Mouse (Mus musculus) heart, embryonic 13.5 days (tissue): ENCODE measurements around the gene Gigyf1. TPM values are rescaled to one million over a fixed set of nuclear protein-coding genes. Genes with fewer than 3 reads are reported as not detected.

ENCODE experiments used
- ATAC-seq: fragments of 200-750 bp; cut with Nextera tagmentation; 2 replicates; pipeline ENCODE4 v1.8.0; 2017; ENCODE audit warnings: moderate TSS enrichment; ENCODE audit not compliant: insufficient number of reproducible peaks, low FRiP score, low TSS enrichment; ENCODE audit errors: extremely low read depth
- H3K27ac ChIP-seq: fragments of 300-500 bp; sonication (generic); replicated peaks from 2 replicates; pipeline ENCODE4 v1.5.1; 2015; ENCODE audit warnings: moderate library complexity, mild to moderate bottlenecking, inconsistent platforms
- H3K27me3 ChIP-seq: fragments of 300-500 bp; sonication (generic); replicated peaks from 2 replicates; pipeline ENCODE4 v1.6.1; 2015; ENCODE audit warnings: mild to moderate bottlenecking, inconsistent platforms
- H3K36me3 ChIP-seq: fragments of 300-500 bp; sonication (generic); 2 replicates; pipeline ENCODE4 v1.6.1; 2015; ENCODE audit warnings: mild to moderate bottlenecking, inconsistent platforms
- H3K4me1 ChIP-seq: fragments of 300-500 bp; sonication (generic); 2 replicates; pipeline ENCODE4 v1.6.1; 2015; ENCODE audit warnings: inconsistent platforms
- H3K4me2 ChIP-seq: fragments of 300-500 bp; sonication (generic); 2 replicates; pipeline ENCODE4 v1.6.1; 2015; ENCODE audit warnings: inconsistent platforms, mild to moderate bottlenecking, moderate library complexity
- H3K4me3 ChIP-seq: fragments of 300-500 bp; sonication (generic); 2 replicates; pipeline ENCODE4 v1.5.1; 2015; ENCODE audit warnings: moderate library complexity, mild to moderate bottlenecking, inconsistent platforms
- H3K9ac ChIP-seq: fragments of 300-500 bp; sonication (generic); 2 replicates; pipeline ENCODE4 v1.6.1; 2015; ENCODE audit warnings: inconsistent platforms, mild to moderate bottlenecking, moderate library complexity
- H3K9me3 ChIP-seq: fragments of 300-500 bp; sonication (generic); 2 replicates; pipeline ENCODE4 v1.6.1; 2016; ENCODE audit warnings: inconsistent platforms
- WGBS: fragments of 180-500 bp; shearing (Covaris S2); methylation state at CpG from one replicate; pipeline ENCODE4 v1.1.7; 2015; ENCODE audit warnings: mixed read lengths; 5-methylcytosine and 5-hydroxymethylcytosine counted together
- polyA plus RNA-seq: library from polyadenylated mRNA; unstranded; fragments of >200 nt; fragmentation: Nextera tagmentation; extraction: Ambion mirVana; gene quantifications from 2 replicates; pipeline ENCODE4 v1.2.1, GENCODE M21; 2015

Gigyf1 gene
- polyA plus RNA-seq, 1 experiment from 2014 or later = 8.8 TPM

DNA sequence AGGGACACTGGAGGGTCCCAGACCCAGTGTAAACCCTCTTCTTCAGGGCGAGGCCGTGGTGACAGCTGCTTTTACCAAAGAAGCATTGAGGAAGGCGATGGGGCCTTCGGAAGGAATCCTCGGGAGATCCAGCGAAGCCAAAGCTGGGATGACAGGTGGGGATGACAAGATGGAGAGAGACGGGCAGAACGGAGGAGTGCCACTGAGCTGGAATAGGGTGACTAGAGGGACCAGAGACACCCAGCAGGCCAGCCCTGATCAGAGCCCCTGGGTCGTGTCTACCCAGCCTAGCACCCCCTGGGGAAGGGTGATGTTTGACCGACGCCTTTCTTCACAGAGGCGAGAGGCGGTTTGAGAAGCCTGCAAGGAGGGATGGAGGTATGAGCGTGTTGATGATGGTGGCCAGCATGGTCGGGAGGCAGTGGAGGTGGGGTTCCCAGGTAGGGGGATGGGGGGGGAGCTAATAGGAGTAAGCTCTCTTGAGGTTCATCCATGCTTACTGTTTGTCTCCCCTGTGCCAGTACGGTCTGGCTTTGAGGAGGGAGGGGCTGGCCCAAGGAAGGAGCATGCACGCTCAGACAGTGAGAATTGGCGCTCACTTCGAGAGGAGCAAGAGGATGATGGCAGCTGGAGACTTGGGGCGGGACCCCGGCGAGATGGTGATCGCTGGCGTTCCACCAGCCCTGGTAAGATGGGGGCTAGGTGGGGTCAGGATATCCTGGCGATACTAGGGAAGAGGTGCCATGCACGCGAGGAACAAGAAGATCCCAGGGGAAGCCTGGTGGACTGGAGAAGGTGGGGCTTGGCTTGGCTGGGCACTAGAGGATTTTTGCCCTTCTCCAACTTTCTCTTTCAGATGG lies 1.6 kb downstream of the Gigyf1 start:
- ATAC-seq = no peak
- H3K27ac ChIP-seq = no peak overlapping the region
- H3K36me3 ChIP-seq = peaks cover 76% of the 10 kb centered on the region
- H3K9me3 ChIP-seq = no peaks in the 10 kb centered on the region
- no peaks in the 10 kb centered on the region for H3K27me3 ChIP-seq
- H3K4me1 ChIP-seq = peaks cover 3% of the 10 kb centered on the region
- WGBS = 90% methylated on average over 27 of the region's 27 CpGs
- H3K4me2 ChIP-seq = no peak overlapping the region
- no peak overlapping the region for H3K4me3 ChIP-seq
- no peak overlapping the region for H3K9ac ChIP-seq

DNA sequence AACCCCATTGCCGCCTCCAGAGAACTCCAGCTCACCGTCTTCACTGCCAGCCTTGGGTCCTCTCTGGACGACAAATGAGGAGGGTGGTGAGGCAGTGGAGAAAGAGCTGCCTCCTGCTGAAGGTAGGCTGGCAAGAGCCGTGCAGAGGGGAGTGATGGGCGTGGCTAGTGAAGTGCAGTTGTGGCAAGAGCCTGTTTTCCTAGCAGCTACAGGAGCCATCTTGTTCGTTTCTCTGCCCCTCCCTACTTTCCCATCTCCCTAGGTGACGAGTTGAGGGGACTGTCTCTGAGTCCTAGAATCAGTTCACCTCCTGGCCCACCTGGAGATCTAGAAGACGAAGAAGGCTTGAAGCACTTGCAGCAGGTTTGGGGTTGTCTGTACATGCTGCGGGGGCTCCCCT lies 3.5 kb downstream of the Gigyf1 start:
- no peak for ATAC-seq
- peaks cover 95% of the 10 kb centered on the region for H3K36me3 ChIP-seq
- H3K4me3 ChIP-seq = no peak overlapping the region
- no peaks in the 10 kb centered on the region for H3K9me3 ChIP-seq
- no peaks in the 10 kb centered on the region for H3K27me3 ChIP-seq
- no peak overlapping the region for H3K9ac ChIP-seq
- no peak overlapping the region for H3K27ac ChIP-seq
- peaks cover 8% of the 10 kb centered on the region for H3K4me1 ChIP-seq
- WGBS = 80% methylated on average over 9 of the region's 9 CpGs
- no peak overlapping the region for H3K4me2 ChIP-seq

DNA sequence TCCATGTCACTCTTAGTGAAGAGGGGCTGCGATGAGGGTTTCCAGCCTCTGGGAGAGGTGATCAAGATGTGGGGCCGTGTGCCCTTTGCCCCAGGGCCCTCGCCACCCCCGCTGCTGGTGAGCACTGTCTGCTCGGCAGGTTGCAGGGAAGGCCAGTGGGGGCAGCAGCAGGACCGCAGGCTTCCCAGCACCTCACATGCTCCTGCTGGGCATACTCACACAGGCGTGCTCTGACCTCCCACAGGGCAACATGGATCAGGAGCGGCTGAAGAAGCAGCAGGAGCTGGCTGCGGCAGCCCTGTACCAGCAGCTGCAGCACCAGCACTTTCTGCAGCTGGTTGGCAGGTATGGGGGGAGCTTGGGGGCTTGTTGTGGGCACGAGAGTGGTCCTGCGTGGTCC lies 4.4 kb downstream of the Gigyf1 start:
- Histone ChIP-seq H3K27ac (no peak overlapping the region), H3K4me3 (no peak overlapping the region), H3K9ac (no peak overlapping the region), H3K36me3 (peaks cover 98% of the 10 kb centered on the region), H3K9me3 (no peaks in the 10 kb centered on the region), H3K27me3 (no peaks in the 10 kb centered on the region), H3K4me2 (no peak overlapping the region), H3K4me1 (peaks cover 14% of the 10 kb centered on the region)
- WGBS = 77% methylated on average over 11 of the region's 11 CpGs
- ATAC-seq = no peak

DNA sequence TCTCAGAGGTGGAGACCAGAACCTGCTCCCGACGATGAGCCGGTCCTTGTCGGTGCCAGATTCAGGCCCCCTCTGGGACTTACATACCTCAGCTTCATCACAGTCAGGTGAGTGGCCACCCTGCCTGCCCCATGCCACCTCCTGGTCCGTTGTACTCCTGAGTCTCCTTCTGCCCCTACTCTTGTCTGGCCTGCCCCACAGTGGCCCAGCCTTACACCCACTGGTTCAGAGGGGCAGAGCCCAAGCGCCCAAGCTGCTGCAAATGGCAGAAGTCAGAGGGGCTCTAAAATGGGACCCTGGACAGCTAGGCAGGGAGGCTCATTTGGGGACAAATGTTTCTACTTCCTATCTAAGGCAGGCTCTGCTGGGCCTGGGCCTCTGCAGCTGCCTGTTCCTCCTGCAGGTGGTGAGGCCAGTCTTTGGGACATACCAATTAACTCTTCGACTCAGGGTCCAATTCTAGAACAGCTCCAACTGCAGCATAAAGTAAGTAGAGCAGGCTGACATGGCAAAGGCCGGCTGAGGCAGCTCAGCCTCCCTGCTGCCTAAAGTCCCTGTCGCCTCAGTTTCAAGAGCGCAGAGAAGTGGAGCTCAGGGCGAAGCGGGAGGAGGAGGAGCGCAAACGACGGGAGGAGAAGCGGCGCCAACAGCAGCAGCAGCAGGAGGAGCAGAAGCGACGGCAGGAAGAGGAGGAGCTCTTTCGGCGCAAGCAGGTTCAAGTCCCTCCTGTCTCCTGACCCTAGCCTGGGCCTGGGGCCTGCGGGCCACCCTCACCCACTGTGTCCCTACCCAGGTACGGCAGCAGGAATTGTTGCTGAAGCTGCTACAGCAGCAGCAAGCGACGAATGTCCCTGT lies 5.3 kb downstream of the Gigyf1 start:
- Histone ChIP-seq H3K27ac (no peak overlapping the region), H3K36me3 (peaks cover 100% of the 10 kb centered on the region), H3K4me1 (peaks cover 20% of the 10 kb centered on the region), H3K4me3 (no peak overlapping the region), H3K4me2 (no peak overlapping the region), H3K27me3 (no peaks in the 10 kb centered on the region), H3K9ac (no peak overlapping the region), H3K9me3 (no peaks in the 10 kb centered on the region)
- WGBS = 84% methylated on average over 25 of the region's 25 CpGs
- ATAC-seq = no peak

DNA sequence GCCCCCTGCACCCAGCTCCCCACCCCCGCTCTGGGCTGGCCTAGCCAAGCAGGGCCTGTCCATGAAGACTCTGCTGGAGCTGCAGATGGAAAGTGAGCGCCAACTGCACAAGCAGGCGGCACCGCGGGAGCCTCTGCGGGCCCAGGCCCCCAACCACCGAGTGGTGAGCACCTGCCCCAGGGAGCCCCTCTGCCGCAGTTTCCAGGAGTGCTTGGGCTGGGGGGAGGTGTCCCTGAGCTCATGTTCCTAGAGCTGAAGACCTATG lies 5.8 kb downstream of the Gigyf1 start:
- H3K9me3 ChIP-seq = no peaks in the 10 kb centered on the region
- H3K4me2 ChIP-seq = no peak overlapping the region
- no peak overlapping the region for H3K27ac ChIP-seq
- no peak overlapping the region for H3K9ac ChIP-seq
- no peaks in the 10 kb centered on the region for H3K27me3 ChIP-seq
- no peak overlapping the region for H3K4me3 ChIP-seq
- peaks cover 100% of the 10 kb centered on the region for H3K36me3 ChIP-seq
- H3K4me1 ChIP-seq = peaks cover 24% of the 10 kb centered on the region
- no peak for ATAC-seq
- 80% methylated on average over 8 of the region's 8 CpGs for WGBS

DNA sequence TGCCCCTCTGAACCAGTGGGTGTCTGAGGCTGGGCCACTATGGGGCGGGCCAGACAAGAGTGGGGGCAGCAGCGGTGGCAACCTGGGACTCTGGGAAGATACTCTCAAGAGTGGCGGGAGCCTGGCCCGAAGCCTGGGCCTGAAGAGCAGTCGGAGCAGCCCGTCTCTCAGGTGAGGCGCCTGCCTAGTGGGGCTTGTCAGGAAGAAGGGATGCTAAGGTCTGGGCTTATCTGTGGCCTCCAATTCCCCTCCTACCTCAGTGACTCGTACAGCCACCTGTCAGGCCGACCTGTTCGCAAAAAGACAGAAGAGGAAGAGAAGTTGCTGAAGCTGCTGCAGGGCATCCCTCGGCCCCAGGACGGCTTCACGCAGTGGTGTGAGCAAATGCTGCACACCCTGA lies 6.3 kb downstream of the Gigyf1 start:
- Histone ChIP-seq H3K9ac (no peak overlapping the region), H3K27me3 (no peaks in the 10 kb centered on the region), H3K4me2 (no peak overlapping the region), H3K4me1 (peaks cover 29% of the 10 kb centered on the region), H3K9me3 (no peaks in the 10 kb centered on the region), H3K4me3 (no peak overlapping the region), H3K27ac (no peak overlapping the region), H3K36me3 (peaks cover 100% of the 10 kb centered on the region)
- 82% methylated on average over 13 of the region's 13 CpGs for WGBS
- no peak for ATAC-seq

DNA sequence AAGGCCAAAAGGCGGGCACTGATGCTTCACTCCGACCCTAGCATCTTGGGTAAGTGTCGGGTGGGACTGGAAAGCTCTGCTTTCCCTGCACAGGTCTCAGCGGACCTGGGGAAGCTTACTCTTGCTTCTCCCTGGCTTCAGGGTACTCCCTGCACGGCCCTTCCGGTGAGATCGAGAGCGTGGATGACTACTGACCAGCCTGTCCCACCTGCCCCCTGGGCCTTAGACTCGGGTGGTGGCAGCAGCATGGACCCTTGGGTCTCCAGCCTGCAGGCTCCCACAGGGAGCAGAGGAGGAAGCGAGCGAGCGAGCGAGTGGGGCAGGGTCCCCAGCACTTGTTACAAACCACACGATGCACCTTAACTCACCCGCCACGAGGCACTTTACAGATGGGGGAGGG lies 7.2 kb downstream of the Gigyf1 start:
- Histone ChIP-seq H3K9ac (no peak overlapping the region), H3K9me3 (no peaks in the 10 kb centered on the region), H3K27me3 (no peaks in the 10 kb centered on the region), H3K4me3 (no peak overlapping the region), H3K27ac (no peak overlapping the region), H3K36me3 (peaks cover 100% of the 10 kb centered on the region), H3K4me1 (peaks cover 37% of the 10 kb centered on the region), H3K4me2 (no peak overlapping the region)
- ATAC-seq = no peak
- 74% methylated on average over 16 of the region's 16 CpGs for WGBS

DNA sequence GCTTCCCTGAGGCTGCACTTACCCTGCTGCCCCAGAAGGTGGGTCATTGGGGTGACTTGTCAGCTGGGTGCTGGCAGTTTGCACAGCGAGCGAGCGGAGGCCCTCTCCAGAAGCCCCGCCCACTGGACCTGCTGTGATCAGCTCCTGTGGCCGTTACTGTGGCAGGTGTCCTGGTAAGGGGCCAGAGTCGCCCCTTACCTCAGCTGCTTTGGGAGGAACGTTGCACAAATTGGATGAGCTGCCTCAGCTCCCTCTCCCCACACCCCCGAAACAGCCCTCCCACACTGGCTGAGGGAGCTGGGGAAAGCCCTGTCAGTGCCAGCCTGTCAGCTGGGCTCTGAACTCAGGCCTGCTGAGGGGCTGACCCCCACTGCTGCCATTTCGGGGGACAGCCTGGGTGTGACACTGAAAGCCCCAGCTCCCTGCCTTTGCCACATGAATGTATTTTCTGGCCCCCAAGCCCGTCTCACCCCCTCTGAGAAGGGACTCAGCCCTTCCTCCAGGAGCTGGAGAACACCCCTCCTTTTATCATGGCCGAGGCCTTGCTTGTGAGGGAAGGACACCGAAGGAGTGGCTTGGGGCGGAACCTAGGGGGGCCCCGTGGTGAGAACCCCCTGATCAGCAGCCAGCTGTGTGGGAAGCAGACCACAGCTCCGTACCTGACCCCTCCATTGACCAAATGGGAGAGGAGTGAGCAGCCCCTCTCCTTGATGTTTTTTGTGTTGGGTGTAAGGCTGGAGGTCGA lies 8.0 kb downstream of the Gigyf1 start:
- Histone ChIP-seq H3K27me3 (no peaks in the 10 kb centered on the region), H3K9me3 (no peaks in the 10 kb centered on the region), H3K4me1 (peaks cover 42% of the 10 kb centered on the region), H3K9ac (peak overlapping the region; percentile 30), H3K4me3 (no peak overlapping the region), H3K36me3 (peaks cover 91% of the 10 kb centered on the region), H3K27ac (peak overlapping the region; percentile 53), H3K4me2 (no peak overlapping the region)
- no peak for ATAC-seq
- 52% methylated on average over 16 of the region's 16 CpGs for WGBS

DNA sequence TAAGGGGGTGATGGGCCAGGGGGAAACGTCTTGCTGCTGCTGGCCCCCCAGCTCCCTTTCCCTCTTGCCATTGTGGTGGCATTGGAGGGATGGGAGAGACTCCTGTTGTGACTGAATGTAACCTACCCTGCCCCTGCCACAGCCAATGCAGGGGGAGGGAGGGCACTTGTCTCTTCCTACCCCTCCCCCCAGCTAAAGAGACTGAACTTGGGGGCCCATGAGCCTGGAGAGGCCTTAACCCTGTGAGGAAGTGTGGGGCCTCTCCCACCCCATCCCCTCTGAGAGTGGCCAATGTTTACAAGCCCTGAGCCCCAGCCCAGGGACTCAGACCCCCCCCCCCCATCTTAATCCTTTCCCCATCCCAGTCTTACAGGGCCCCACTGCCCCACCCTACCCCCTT lies 9.1 kb downstream of the Gigyf1 start:
- Histone ChIP-seq H3K9ac (0 out of 2 replicates have a peak overlapping the region, but pooled peaks have one; percentile 28), H3K27me3 (no peaks in the 10 kb centered on the region), H3K4me2 (no peak overlapping the region), H3K36me3 (peaks cover 81% of the 10 kb centered on the region), H3K4me1 (peaks cover 42% of the 10 kb centered on the region), H3K27ac (no peak overlapping the region), H3K9me3 (no peaks in the 10 kb centered on the region), H3K4me3 (no peak overlapping the region)
- no peak for ATAC-seq
- WGBS = 70% methylated on average over 1 of the region's 1 CpGs

DNA sequence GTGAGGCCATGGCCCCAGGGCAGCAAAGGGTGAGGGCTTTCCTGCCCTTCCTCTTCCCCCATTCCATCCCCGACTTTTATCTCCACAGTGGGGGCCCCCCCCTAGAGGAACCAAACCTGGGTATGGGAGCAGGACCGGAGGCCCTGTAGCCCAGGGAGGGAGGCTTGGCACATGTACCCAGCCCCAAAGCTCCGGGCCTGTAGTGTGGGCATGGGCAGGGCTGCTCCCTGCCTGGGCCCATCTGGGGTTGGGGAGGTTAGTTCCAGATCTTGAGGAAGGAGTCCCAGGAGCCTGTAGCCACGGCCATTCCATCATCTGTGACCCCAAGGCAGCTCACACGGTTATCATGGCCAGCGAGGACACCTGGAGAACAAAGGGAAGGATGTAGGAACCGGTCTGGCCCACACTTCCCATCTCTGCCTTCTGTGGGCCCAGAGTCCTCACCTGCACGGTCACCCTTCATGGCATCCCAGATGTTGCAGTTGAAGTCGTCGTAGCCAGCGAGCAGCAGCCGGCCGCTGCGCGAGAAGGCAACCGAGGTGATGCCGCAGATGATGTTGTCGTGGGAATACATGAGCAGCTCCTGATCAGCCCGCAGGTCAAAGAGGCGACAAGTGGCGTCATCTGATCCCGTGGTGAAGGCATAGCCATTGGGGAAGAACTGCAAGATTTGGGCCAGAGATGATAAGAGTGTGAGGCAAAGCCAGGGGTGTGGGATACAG lies 10.1 kb downstream of the Gigyf1 start:
- ATAC-seq = no peak
- Histone ChIP-seq H3K4me2 (no peak overlapping the region), H3K27ac (no peak overlapping the region), H3K27me3 (no peaks in the 10 kb centered on the region), H3K36me3 (peaks cover 71% of the 10 kb centered on the region), H3K9ac (no peak overlapping the region), H3K4me1 (peaks cover 42% of the 10 kb centered on the region), H3K9me3 (no peaks in the 10 kb centered on the region), H3K4me3 (no peak overlapping the region; the same call in 1 of the 2 replicates)
- 77% methylated on average over 22 of the region's 22 CpGs for WGBS
